Comparison of ENCODE assay signal across 8 mouse cellular contexts in genomic region chr14:51083805-51084204, GRCm38 (mm10). TPM values are rescaled to one million over a fixed set of nuclear protein-coding genes. Genes with fewer than 3 reads are reported as not detected.
DNase-seq lines count a peak whose midpoint lies in the region; ATAC-seq and TF ChIP-seq lines count a peak whose summit lies in the region.

No protein-coding gene starts in this region.

- H3K27ac ChIP-seq in heart, embryonic 14.5 days (replicated peaks in 1 of 2; ENCODE audit: control insufficient read depth in 1 of 2, insufficient read depth in 1 of 2, low read depth in 2 of 2, low read length in 2 of 2): no peak overlapping the region
- H3K27ac ChIP-seq in hindbrain, embryonic 16.5 days (ENCODE audit: low read depth, low read length): no peak overlapping the region
- H3K27ac ChIP-seq in midbrain, embryonic 15.5 days: no peak overlapping the region
- H3K27ac ChIP-seq in thymus, adult 2 months (ENCODE audit: control insufficient read depth, insufficient read depth, low read length): no peak overlapping the region

- WGBS in heart, embryonic 14.5 days: 17% methylated on average over 7 of the region's 7 CpGs
- 11% methylated on average over 7 of the region's 7 CpGs for WGBS in hindbrain, embryonic 16.5 days
- 12% methylated on average over 7 of the region's 7 CpGs for WGBS in midbrain, embryonic 15.5 days
- 12% methylated on average over 7 of the region's 7 CpGs for WGBS in thymus, adult 2 months

- H3K4me2 ChIP-seq in heart, embryonic 14.5 days (ENCODE audit: low read length): peak overlapping the region; percentile 70
- H3K4me2 ChIP-seq in hindbrain, embryonic 16.5 days (ENCODE audit: low read length): peak overlapping the region; percentile 87
- peak overlapping the region; percentile 80 for H3K4me2 ChIP-seq in midbrain, embryonic 15.5 days

- DNase-seq in heart, postnatal 10 days: no peak
- peak; percentile 15 for DNase-seq in T-cell, adult 2 months (ENCODE audit: low spot score)
- no peak for DNase-seq in gastrocnemius, adult 8-10 months (ENCODE audit: low spot score in 2 of 2)
- DNase-seq in left cerebral cortex, postnatal 36 days (ENCODE audit: low spot score in 2 of 2): no peak
- no peak for DNase-seq in thymus, adult 2 months

- peak overlapping the region; percentile 74; the same call in 1 of the 2 replicates for H3K9ac ChIP-seq in heart, embryonic 14.5 days (ENCODE audit: low read length)
- no peak overlapping the region for H3K9ac ChIP-seq in hindbrain, embryonic 16.5 days (ENCODE audit: low read depth, low read length)
- H3K9ac ChIP-seq in midbrain, embryonic 15.5 days: no peak overlapping the region

- H3K9me3 ChIP-seq in heart, embryonic 14.5 days (ENCODE audit: control insufficient read depth, low read length): no peaks in the 10 kb centered on the region
- H3K9me3 ChIP-seq in hindbrain, embryonic 16.5 days (ENCODE audit: control insufficient read depth, low read length): no peaks in the 10 kb centered on the region
- H3K9me3 ChIP-seq in midbrain, embryonic 15.5 days: no peaks in the 10 kb centered on the region

- intact Hi-C loops in heart, postnatal 10 days (cut with DNase I): no loop called here
- intact Hi-C loops in left cerebral cortex, postnatal 36 days (cut with DNase I): no loop called here

- peaks cover 0 to 3% of the 10 kb centered on the region in 2 experiments; a peak in 1 of 4 replicates for H3K4me1 ChIP-seq in heart, embryonic 14.5 days (ENCODE audit: control insufficient read depth in 2 of 2, insufficient read depth in 2 of 2, low read length in 2 of 2)
- peaks cover 7% of the 10 kb centered on the region for H3K4me1 ChIP-seq in hindbrain, embryonic 16.5 days (ENCODE audit: control insufficient read depth, insufficient read depth, low read depth, low read length)
- peaks cover 21% of the 10 kb centered on the region for H3K4me1 ChIP-seq in midbrain, embryonic 15.5 days
- peaks cover 12% of the 10 kb centered on the region for H3K4me1 ChIP-seq in thymus, adult 2 months (replicated peaks; ENCODE audit: control insufficient read depth, insufficient read depth, low read length)

- TF ChIP-seq CTCF in thymus, adult 2 months (IDR thresholded peaks at IDR 0.05; ENCODE audit: borderline replicate concordance, control insufficient read depth, extremely low read depth, insufficient read depth, low read length, poor library complexity): no peak

- H3K27me3 ChIP-seq in heart, embryonic 14.5 days (ENCODE audit: control insufficient read depth, insufficient read depth, low read length): no peaks in the 10 kb centered on the region
- H3K27me3 ChIP-seq in hindbrain, embryonic 16.5 days (replicated peaks; ENCODE audit: control insufficient read depth, insufficient read depth, low read length): peaks cover 4% of the 10 kb centered on the region
- peaks cover 20% of the 10 kb centered on the region for H3K27me3 ChIP-seq in midbrain, embryonic 15.5 days (replicated peaks)
- H3K27me3 ChIP-seq in thymus, adult 2 months (ENCODE audit: control insufficient read depth, insufficient read depth, low read length): no peaks in the 10 kb centered on the region; the same call in 1 of the 2 replicates

- no peak for TF ChIP-seq POLR2A in thymus, adult 2 months (IDR thresholded peaks at IDR 0.05; ENCODE audit: control insufficient read depth, extremely low read depth, insufficient read depth, low read length, poor library complexity)

- no peak for ATAC-seq in heart, embryonic 14.5 days (ENCODE audit: insufficient number of reproducible peaks, insufficient read depth, low FRiP score, low read depth)
- no peak for ATAC-seq in hindbrain, embryonic 16.5 days
- ATAC-seq in midbrain, embryonic 15.5 days (replicated peaks): no peak

- peak overlapping the region; percentile 55 to 69 for H3K4me3 ChIP-seq in heart, embryonic 14.5 days (ENCODE audit: control insufficient read depth in 1 of 2, insufficient read depth in 1 of 2, low read depth in 1 of 2, low read length in 2 of 2)
- peak overlapping the region; percentile 59 for H3K4me3 ChIP-seq in hindbrain, embryonic 16.5 days (ENCODE audit: low read length)
- peak overlapping the region; percentile 48 for H3K4me3 ChIP-seq in midbrain, embryonic 15.5 days
- H3K4me3 ChIP-seq in thymus, adult 2 months (ENCODE audit: control insufficient read depth, insufficient read depth, low read length): no peak overlapping the region

- H3K36me3 ChIP-seq in heart, embryonic 14.5 days (ENCODE audit: control insufficient read depth, insufficient read depth, low read length): no peaks in the 10 kb centered on the region
- H3K36me3 ChIP-seq in hindbrain, embryonic 16.5 days (ENCODE audit: control insufficient read depth, insufficient read depth, low read length): no peaks in the 10 kb centered on the region
- no peaks in the 10 kb centered on the region for H3K36me3 ChIP-seq in midbrain, embryonic 15.5 days (replicated peaks)
- H3K36me3 ChIP-seq in thymus, adult 2 months (ENCODE audit: control insufficient read depth, insufficient read depth, low read length): no peaks in the 10 kb centered on the region

RNA-seq across cellular contexts. Expression of gene Rnase4, which starts 7.1 kb away (rescaled TPM):
- 25.0 and 29.7 TPM in 2 replicates for polyA plus RNA-seq in heart, embryonic 14.5 days (2014; fragmentation: Nextera tagmentation; extraction: Ambion mirVana)
- 10 to 100 TPM; 45.4 to 46.9 TPM for total RNA-seq in heart, postnatal 10 days (2021)
- 18.2 and 19.8 TPM in 2 replicates for polyA plus RNA-seq in hindbrain, embryonic 16.5 days (2015; fragmentation: Nextera tagmentation; extraction: Ambion mirVana)
- polyA plus RNA-seq in midbrain, embryonic 15.5 days (2015; fragmentation: Nextera tagmentation; extraction: Ambion mirVana): 13.9 and 15.6 TPM in 2 replicates
- 10 to 100 TPM; 17.3 to 32.3 (median 23.6) TPM for total RNA-seq in gastrocnemius, adult 8-10 months (2022)
- 10 to 100 TPM; 17.8 to 19.3 TPM for total RNA-seq in left cerebral cortex, postnatal 36 days (2021)
- 33.2 and 52.1 TPM in 2 replicates for polyA plus RNA-seq in thymus, adult 2 months (2012; rRNA removed)

RNA-seq across cellular contexts. Expression of gene Ang, which starts 7.1 kb away (rescaled TPM):
- polyA plus RNA-seq in heart, embryonic 14.5 days (2014; fragmentation: Nextera tagmentation; extraction: Ambion mirVana): 3.8 and 4.8 TPM in 2 replicates
- total RNA-seq in heart, postnatal 10 days (2021): 1 to 10 TPM; 3.2 to 4.0 TPM
- polyA plus RNA-seq in hindbrain, embryonic 16.5 days (2015; fragmentation: Nextera tagmentation; extraction: Ambion mirVana): 5.1 and 6.2 TPM in 2 replicates
- 4.5 and 4.8 TPM in 2 replicates for polyA plus RNA-seq in midbrain, embryonic 15.5 days (2015; fragmentation: Nextera tagmentation; extraction: Ambion mirVana)
- total RNA-seq in gastrocnemius, adult 8-10 months (2022): 1 to 10 TPM; 1.2 to 3.0 (median 1.6) TPM
- total RNA-seq in left cerebral cortex, postnatal 36 days (2021): 1 to 10 TPM; 3.6 to 5.3 TPM
- 5.3 and 7.5 TPM in 2 replicates for polyA plus RNA-seq in thymus, adult 2 months (2012; rRNA removed)

RNA-seq across cellular contexts. Expression of gene Olfr750, which starts 9.6 kb away (rescaled TPM):
- not detected in 2 replicates for polyA plus RNA-seq in heart, embryonic 14.5 days (2014; fragmentation: Nextera tagmentation; extraction: Ambion mirVana)
- not detected for total RNA-seq in heart, postnatal 10 days (2021)
- 0.03 TPM in 1 of 2 replicates, not detected in the other for polyA plus RNA-seq in hindbrain, embryonic 16.5 days (2015; fragmentation: Nextera tagmentation; extraction: Ambion mirVana)
- 0.08 and 0.09 TPM in 2 replicates for polyA plus RNA-seq in midbrain, embryonic 15.5 days (2015; fragmentation: Nextera tagmentation; extraction: Ambion mirVana)
- not detected for total RNA-seq in gastrocnemius, adult 8-10 months (2022)
- not detected for total RNA-seq in left cerebral cortex, postnatal 36 days (2021)
- 0.11 TPM in 1 of 2 replicates, not detected in the other for polyA plus RNA-seq in thymus, adult 2 months (2012; rRNA removed)

RNA-seq across cellular contexts. Expression of gene Rnase12, which starts 26.3 kb away (rescaled TPM):
- 0.82 TPM in 1 of 2 replicates, not detected in the other for polyA plus RNA-seq in heart, embryonic 14.5 days (2014; fragmentation: Nextera tagmentation; extraction: Ambion mirVana)
- not detected for total RNA-seq in heart, postnatal 10 days (2021)
- not detected in 2 replicates for polyA plus RNA-seq in hindbrain, embryonic 16.5 days (2015; fragmentation: Nextera tagmentation; extraction: Ambion mirVana)
- polyA plus RNA-seq in midbrain, embryonic 15.5 days (2015; fragmentation: Nextera tagmentation; extraction: Ambion mirVana): not detected in 2 replicates
- total RNA-seq in gastrocnemius, adult 8-10 months (2022): not detected
- not detected for total RNA-seq in left cerebral cortex, postnatal 36 days (2021)
- 0.31 and 0.49 TPM in 2 replicates for polyA plus RNA-seq in thymus, adult 2 months (2012; rRNA removed)

RNA-seq across cellular contexts. Expression of gene Eddm3b, which starts 30.4 kb away (rescaled TPM):
- polyA plus RNA-seq in heart, embryonic 14.5 days (2014; fragmentation: Nextera tagmentation; extraction: Ambion mirVana): not detected in 2 replicates
- total RNA-seq in heart, postnatal 10 days (2021): not detected
- polyA plus RNA-seq in hindbrain, embryonic 16.5 days (2015; fragmentation: Nextera tagmentation; extraction: Ambion mirVana): not detected in 2 replicates
- polyA plus RNA-seq in midbrain, embryonic 15.5 days (2015; fragmentation: Nextera tagmentation; extraction: Ambion mirVana): not detected in 2 replicates
- total RNA-seq in gastrocnemius, adult 8-10 months (2022): not detected
- not detected for total RNA-seq in left cerebral cortex, postnatal 36 days (2021)
- polyA plus RNA-seq in thymus, adult 2 months (2012; rRNA removed): not detected in 2 replicates
